Mouse (Mus musculus): ENCODE results near the gene Abca13. TPM values are rescaled to one million over a fixed set of nuclear protein-coding genes. Genes with fewer than 3 reads are reported as not detected.

The Abca13 gene
- polyA plus RNA-seq, 1 experiment from 2014 or later: 0.13 TPM

DNA sequence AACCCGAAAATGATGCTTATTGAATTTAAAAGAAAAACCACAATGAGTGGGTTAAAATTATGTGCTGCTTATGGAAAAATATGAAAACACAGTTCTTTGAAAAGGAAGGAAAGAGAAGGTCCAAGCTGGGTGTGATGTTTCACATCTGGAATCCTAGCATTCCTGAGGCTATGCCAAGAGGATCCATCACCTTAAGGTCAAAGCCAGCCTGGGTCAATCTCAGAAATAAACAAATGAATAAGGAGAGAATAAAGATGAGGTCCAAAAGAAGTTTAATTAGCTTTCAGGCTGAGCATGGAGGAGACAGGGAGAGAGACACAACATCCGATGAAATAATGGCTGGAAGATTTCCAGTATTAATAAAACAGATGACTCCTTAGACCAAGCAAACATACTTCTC is 405.6 kb downstream of the Abca13 start:
- H3K9ac ChIP-seq (ENCODE audit: low read length): no peak overlapping the region
- H3K4me3 ChIP-seq (ENCODE audit: low read length): no peak overlapping the region
- H3K4me2 ChIP-seq (ENCODE audit: low read depth, low read length): no peak overlapping the region
- peaks cover 6% of the 10 kb centered on the region for H3K4me1 ChIP-seq (replicated peaks; ENCODE audit: control insufficient read depth, insufficient read depth, low read length)
- 42% methylated on average over 2 of the region's 2 CpGs for WGBS
- no peak overlapping the region for H3K27ac ChIP-seq (ENCODE audit: low read length)
- no peaks in the 10 kb centered on the region for H3K9me3 ChIP-seq (ENCODE audit: control insufficient read depth, low read length)
- peak; percentile 92 for ATAC-seq (ENCODE audit: low read depth)
- no peaks in the 10 kb centered on the region for H3K27me3 ChIP-seq (ENCODE audit: control insufficient read depth, insufficient read depth, low read depth, low read length)
- no peaks in the 10 kb centered on the region for H3K36me3 ChIP-seq (ENCODE audit: control insufficient read depth, insufficient read depth, low read length)

DNA sequence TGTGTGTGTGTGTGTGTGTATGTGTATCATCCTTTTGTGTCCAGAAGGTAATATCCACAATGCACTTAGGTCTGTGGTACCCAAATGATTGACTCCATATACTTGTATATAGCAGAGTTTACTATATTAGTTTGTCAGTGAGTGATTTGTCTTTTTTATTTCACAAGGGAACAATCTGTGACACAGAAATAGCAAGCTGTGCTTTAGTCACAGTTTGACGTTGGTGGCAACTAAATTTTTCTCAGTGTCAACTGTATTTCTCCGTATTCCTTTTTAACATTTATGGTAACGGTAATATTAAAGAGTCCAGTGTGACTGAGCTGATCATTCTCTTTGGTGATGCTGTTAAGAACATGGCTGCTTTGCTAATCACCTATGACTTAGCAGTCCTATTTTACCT is 409.4 kb downstream of the Abca13 start:
- 90% methylated on average over 3 of the region's 3 CpGs for WGBS
- no peak overlapping the region for H3K9ac ChIP-seq (ENCODE audit: low read length)
- no peaks in the 10 kb centered on the region for H3K36me3 ChIP-seq (ENCODE audit: control insufficient read depth, insufficient read depth, low read length)
- no peaks in the 10 kb centered on the region for H3K27me3 ChIP-seq (ENCODE audit: control insufficient read depth, insufficient read depth, low read depth, low read length)
- H3K9me3 ChIP-seq (ENCODE audit: control insufficient read depth, low read length): no peaks in the 10 kb centered on the region
- no peak for ATAC-seq (ENCODE audit: low read depth)
- no peak overlapping the region for H3K4me3 ChIP-seq (ENCODE audit: low read length)
- H3K4me1 ChIP-seq (replicated peaks; ENCODE audit: control insufficient read depth, insufficient read depth, low read length): peaks cover 6% of the 10 kb centered on the region
- no peak overlapping the region for H3K27ac ChIP-seq (ENCODE audit: low read length)
- H3K4me2 ChIP-seq (ENCODE audit: low read depth, low read length): no peak overlapping the region

DNA sequence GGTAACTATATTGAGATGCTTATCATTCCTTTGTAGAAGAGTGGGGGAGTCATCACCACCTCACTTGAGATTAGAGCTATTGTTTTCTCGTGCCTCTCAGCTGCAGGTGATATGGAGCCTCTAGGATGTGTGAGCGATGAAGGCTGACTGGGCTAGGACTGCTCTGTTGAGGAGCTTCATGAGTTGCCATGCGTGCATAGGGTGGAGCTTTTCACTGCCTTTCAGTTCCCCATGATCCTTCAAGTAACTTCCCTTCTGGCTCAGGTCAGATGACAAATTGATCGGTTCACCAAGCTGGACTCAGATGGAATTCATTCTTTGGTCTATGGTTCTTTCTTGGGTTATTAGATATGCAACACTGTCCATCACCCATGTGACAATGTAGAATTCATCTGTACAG is 410.4 kb downstream of the Abca13 start:
- H3K36me3 ChIP-seq (ENCODE audit: control insufficient read depth, insufficient read depth, low read length): no peaks in the 10 kb centered on the region
- no peak for ATAC-seq (ENCODE audit: low read depth)
- 73% methylated on average over 4 of the region's 4 CpGs for WGBS
- no peaks in the 10 kb centered on the region for H3K27me3 ChIP-seq (ENCODE audit: control insufficient read depth, insufficient read depth, low read depth, low read length)
- H3K9me3 ChIP-seq (ENCODE audit: control insufficient read depth, low read length): no peaks in the 10 kb centered on the region
- no peak overlapping the region for H3K27ac ChIP-seq (ENCODE audit: low read length)
- no peak overlapping the region for H3K4me3 ChIP-seq (ENCODE audit: low read length)
- no peak overlapping the region for H3K4me2 ChIP-seq (ENCODE audit: low read depth, low read length)
- no peak overlapping the region for H3K9ac ChIP-seq (ENCODE audit: low read length)
- H3K4me1 ChIP-seq (replicated peaks; ENCODE audit: control insufficient read depth, insufficient read depth, low read length): peaks cover 6% of the 10 kb centered on the region

DNA sequence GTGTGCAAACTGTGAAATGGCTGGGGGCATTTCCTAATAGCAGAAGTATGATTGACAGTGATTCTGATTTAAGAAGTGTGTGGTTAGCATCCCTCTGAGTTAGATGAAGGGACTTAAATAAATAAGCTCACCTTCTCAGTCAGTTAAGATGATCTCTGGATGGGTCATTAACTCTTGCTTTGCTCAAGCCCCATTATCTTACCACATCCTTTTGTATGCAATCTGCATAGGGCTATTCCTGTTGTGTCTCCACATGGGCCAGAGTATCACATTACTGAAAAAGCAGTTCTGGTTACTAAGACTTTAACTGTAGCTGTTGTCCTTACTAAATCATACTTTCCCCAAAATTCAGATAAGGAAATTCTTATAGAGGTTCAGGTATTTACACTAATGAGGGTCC is 416.5 kb downstream of the Abca13 start:
- ATAC-seq (ENCODE audit: low read depth): no peak
- Histone ChIP-seq H3K27ac (ENCODE audit: low read length) (no peak overlapping the region), H3K4me2 (ENCODE audit: low read depth, low read length) (no peak overlapping the region), H3K4me1 (replicated peaks; ENCODE audit: control insufficient read depth, insufficient read depth, low read length) (peaks cover 7% of the 10 kb centered on the region), H3K36me3 (ENCODE audit: control insufficient read depth, insufficient read depth, low read length) (no peaks in the 10 kb centered on the region), H3K9me3 (ENCODE audit: control insufficient read depth, low read length) (no peaks in the 10 kb centered on the region), H3K4me3 (ENCODE audit: low read length) (no peak overlapping the region), H3K27me3 (ENCODE audit: control insufficient read depth, insufficient read depth, low read depth, low read length) (no peaks in the 10 kb centered on the region), H3K9ac (ENCODE audit: low read length) (no peak overlapping the region)

DNA sequence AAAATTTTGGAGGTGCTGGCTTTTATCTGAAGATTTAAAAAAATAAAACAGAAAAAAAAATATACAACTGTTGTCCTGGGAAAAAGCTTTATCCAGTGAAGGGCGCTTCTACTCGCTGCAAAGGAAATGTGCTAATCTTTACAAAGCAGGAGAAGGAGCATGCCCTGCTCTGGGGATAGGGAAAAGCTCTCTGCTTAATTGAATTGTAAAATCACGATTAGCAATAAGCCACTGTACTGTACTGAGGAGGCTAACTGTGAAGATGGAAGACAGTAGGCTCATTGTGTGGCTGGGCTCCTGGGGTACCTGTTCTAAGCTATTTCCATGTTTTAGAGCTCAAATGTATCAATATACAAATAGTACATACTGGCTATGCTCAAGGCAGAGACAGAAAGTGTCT is 417.3 kb downstream of the Abca13 start:
- no peak for ATAC-seq (ENCODE audit: low read depth)
- no peaks in the 10 kb centered on the region for H3K9me3 ChIP-seq (ENCODE audit: control insufficient read depth, low read length)
- no peaks in the 10 kb centered on the region for H3K36me3 ChIP-seq (ENCODE audit: control insufficient read depth, insufficient read depth, low read length)
- H3K9ac ChIP-seq (ENCODE audit: low read length): no peak overlapping the region
- no peak overlapping the region for H3K4me2 ChIP-seq (ENCODE audit: low read depth, low read length)
- no peaks in the 10 kb centered on the region for H3K27me3 ChIP-seq (ENCODE audit: control insufficient read depth, insufficient read depth, low read depth, low read length)
- WGBS: 61% methylated on average over 3 of the region's 3 CpGs
- H3K4me3 ChIP-seq (ENCODE audit: low read length): no peak overlapping the region
- peaks cover 7% of the 10 kb centered on the region for H3K4me1 ChIP-seq (replicated peaks; ENCODE audit: control insufficient read depth, insufficient read depth, low read length)
- no peak overlapping the region for H3K27ac ChIP-seq (ENCODE audit: low read length)

DNA sequence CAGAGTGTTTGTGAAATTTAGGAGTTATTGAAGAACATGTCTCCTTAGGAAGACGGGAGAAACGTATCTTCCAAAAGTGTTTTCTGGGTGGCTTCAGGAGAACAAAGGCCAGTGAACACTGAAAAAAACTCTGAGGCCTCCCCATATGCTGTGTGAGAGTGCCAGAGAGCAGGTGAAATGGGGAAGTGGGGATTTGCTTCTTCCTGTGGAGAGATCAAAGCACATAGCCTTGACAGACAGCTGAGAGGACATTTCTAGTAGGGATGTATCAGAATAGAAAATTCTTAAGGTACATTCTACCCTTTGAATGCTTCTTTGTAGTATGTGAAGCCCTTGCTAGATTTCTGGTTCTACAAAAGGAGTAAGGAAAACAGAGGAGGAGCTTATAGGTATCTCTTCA is 424.4 kb downstream of the Abca13 start:
- Histone ChIP-seq H3K9ac (ENCODE audit: low read length) (no peak overlapping the region), H3K4me3 (ENCODE audit: low read length) (no peak overlapping the region)
- no peak for ATAC-seq (ENCODE audit: low read depth)

DNA sequence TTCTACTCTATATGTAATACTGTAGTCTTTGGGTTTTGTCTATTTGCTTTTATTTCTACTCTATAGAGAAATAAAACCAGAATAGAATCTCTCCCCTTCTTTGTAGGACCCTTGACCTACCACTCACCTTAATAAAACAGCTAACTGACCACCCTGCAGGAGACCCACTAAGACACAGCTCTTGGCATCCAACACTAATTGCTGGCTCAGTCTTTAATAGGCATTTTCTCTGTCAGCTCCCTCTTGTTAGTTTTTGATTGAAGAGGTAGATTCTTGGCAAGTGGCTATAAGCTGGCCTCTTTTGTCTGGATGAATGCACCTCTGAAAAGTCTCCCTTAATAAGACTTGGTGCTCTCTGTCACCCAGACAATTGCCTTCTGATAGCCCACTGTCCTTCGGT is 424.9 kb downstream of the Abca13 start:
- Histone ChIP-seq H3K9ac (ENCODE audit: low read length) (no peak overlapping the region), H3K27ac (ENCODE audit: low read length) (no peak overlapping the region), H3K9me3 (ENCODE audit: control insufficient read depth, low read length) (no peaks in the 10 kb centered on the region), H3K4me2 (ENCODE audit: low read depth, low read length) (no peak overlapping the region), H3K4me3 (ENCODE audit: low read length) (no peak overlapping the region), H3K27me3 (ENCODE audit: control insufficient read depth, insufficient read depth, low read depth, low read length) (no peaks in the 10 kb centered on the region), H3K4me1 (replicated peaks; ENCODE audit: control insufficient read depth, insufficient read depth, low read length) (no peaks in the 10 kb centered on the region), H3K36me3 (ENCODE audit: control insufficient read depth, insufficient read depth, low read length) (no peaks in the 10 kb centered on the region)
- ATAC-seq (ENCODE audit: low read depth): no peak
- 78% methylated on average over 1 of the region's 1 CpGs for WGBS

More for the DNA sequence above, 424.4 kb downstream of the Abca13 start:
- Histone ChIP-seq H3K4me2 (ENCODE audit: low read depth, low read length) (no peak overlapping the region), H3K27ac (ENCODE audit: low read length) (no peak overlapping the region), H3K9me3 (ENCODE audit: control insufficient read depth, low read length) (no peaks in the 10 kb centered on the region), H3K36me3 (ENCODE audit: control insufficient read depth, insufficient read depth, low read length) (no peaks in the 10 kb centered on the region), H3K27me3 (ENCODE audit: control insufficient read depth, insufficient read depth, low read depth, low read length) (no peaks in the 10 kb centered on the region), H3K4me1 (replicated peaks; ENCODE audit: control insufficient read depth, insufficient read depth, low read length) (no peaks in the 10 kb centered on the region)
- WGBS: 79% methylated on average over 2 of the region's 2 CpGs

DNA sequence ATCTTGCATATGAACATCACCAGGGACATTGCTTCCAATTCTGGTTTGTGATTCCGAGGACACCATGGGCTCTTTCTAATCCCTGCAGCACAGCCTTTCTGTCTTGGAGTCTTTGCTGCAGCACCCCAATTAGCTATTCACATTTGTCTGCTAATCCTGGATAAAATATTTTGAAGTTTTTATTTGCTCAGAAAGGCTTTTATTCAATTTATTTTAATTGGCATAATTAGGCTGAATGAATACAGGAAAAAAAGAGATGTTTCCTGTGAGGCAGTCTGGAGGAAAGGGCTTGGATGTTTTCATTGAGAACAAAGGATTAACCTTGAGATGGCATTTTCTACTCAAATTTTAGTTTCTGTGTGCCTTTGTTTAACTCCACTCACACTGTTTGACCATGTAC is 428.2 kb downstream of the Abca13 start:
- no peak for ATAC-seq (ENCODE audit: low read depth)
- Histone ChIP-seq H3K4me1 (replicated peaks; ENCODE audit: control insufficient read depth, insufficient read depth, low read length) (no peaks in the 10 kb centered on the region), H3K9ac (ENCODE audit: low read length) (no peak overlapping the region), H3K27me3 (ENCODE audit: control insufficient read depth, insufficient read depth, low read depth, low read length) (no peaks in the 10 kb centered on the region), H3K4me3 (ENCODE audit: low read length) (no peak overlapping the region), H3K4me2 (ENCODE audit: low read depth, low read length) (no peak overlapping the region), H3K27ac (ENCODE audit: low read length) (no peak overlapping the region), H3K9me3 (ENCODE audit: control insufficient read depth, low read length) (no peaks in the 10 kb centered on the region), H3K36me3 (ENCODE audit: control insufficient read depth, insufficient read depth, low read length) (no peaks in the 10 kb centered on the region)
- WGBS: 70% methylated on average over 1 of the region's 1 CpGs

DNA sequence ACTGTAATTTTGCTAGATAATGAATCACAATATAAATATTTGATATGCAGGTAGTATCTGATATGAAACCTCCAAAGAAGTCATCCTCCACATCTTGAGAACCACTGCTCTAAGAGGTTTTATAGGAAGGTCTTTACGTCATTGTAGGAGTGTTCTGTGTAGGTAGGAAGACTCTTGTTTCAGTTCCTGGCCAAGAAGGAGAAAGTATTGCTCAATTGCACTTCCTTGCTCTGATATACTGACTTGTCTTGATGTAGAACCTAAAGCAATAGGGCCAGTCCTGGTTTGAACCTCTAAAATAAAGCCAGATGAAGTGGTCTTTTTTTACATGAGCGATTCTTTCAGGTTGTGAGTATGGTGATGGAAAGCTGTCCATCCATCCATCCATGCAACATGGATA is 431.1 kb downstream of the Abca13 start:
- Histone ChIP-seq H3K9me3 (ENCODE audit: control insufficient read depth, low read length) (no peaks in the 10 kb centered on the region), H3K9ac (ENCODE audit: low read length) (no peak overlapping the region), H3K4me2 (ENCODE audit: low read depth, low read length) (no peak overlapping the region), H3K4me1 (replicated peaks; ENCODE audit: control insufficient read depth, insufficient read depth, low read length) (no peaks in the 10 kb centered on the region), H3K36me3 (ENCODE audit: control insufficient read depth, insufficient read depth, low read length) (no peaks in the 10 kb centered on the region), H3K27ac (ENCODE audit: low read length) (no peak overlapping the region), H3K27me3 (ENCODE audit: control insufficient read depth, insufficient read depth, low read depth, low read length) (no peaks in the 10 kb centered on the region), H3K4me3 (ENCODE audit: low read length) (no peak overlapping the region)
- WGBS: 78% methylated on average over 2 of the region's 2 CpGs
- no peak for ATAC-seq (ENCODE audit: low read depth)

DNA sequence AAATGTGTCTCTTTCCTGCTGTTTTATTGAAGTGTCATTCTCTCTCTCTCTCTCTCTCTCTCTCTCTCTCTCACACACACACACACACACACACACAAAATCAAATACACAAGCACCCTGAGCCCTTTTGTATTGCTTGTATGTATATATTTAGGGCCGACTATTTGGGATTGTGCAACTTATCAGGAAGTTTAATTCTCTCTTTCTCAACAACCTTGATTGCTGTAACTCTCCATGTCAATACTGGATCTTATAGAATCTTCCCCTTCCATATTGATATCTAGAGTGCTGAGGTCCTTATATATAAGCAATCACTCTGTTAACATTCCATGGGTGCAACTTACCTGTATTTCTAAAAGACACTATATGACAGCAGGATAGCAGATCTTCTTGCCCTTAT is 433.0 kb downstream of the Abca13 start:
- Histone ChIP-seq H3K27me3 (ENCODE audit: control insufficient read depth, insufficient read depth, low read depth, low read length) (no peaks in the 10 kb centered on the region), H3K36me3 (ENCODE audit: control insufficient read depth, insufficient read depth, low read length) (no peaks in the 10 kb centered on the region), H3K9ac (ENCODE audit: low read length) (no peak overlapping the region), H3K4me1 (replicated peaks; ENCODE audit: control insufficient read depth, insufficient read depth, low read length) (no peaks in the 10 kb centered on the region), H3K4me2 (ENCODE audit: low read depth, low read length) (no peak overlapping the region), H3K27ac (ENCODE audit: low read length) (no peak overlapping the region), H3K4me3 (ENCODE audit: low read length) (no peak overlapping the region), H3K9me3 (ENCODE audit: control insufficient read depth, low read length) (no peaks in the 10 kb centered on the region)
- ATAC-seq (ENCODE audit: low read depth): no peak
- WGBS: 68% methylated on average over 1 of the region's 1 CpGs
